Mouse (Mus musculus) midbrain, embryonic 11.5 days (tissue): ENCODE measurements around the gene Map3k14. TPM values are rescaled to one million over a fixed set of nuclear protein-coding genes. Genes with fewer than 3 reads are reported as not detected.
A peak's percentile ranks its signal among the peaks of the same experiment; 100 is the strongest.

Experiments used
- ATAC-seq: fragments of 200-750 bp; cut with Nextera tagmentation; 2 replicates; pipeline ENCODE4 v1.8.0; 2017; ENCODE audit warnings: moderate TSS enrichment, moderate library complexity; ENCODE audit not compliant: low FRiP score
- DNase-seq: peaks from one replicate; pipeline ENCODE4 v3.0.0; 2015; ENCODE audit warnings: low spot score; ENCODE audit errors: missing footprints
- H3K27ac ChIP-seq: fragments of 300-500 bp; sonication (generic); 2 replicates; pipeline ENCODE4 v1.5.1; 2014; ENCODE audit warnings: low read depth, low read length
- H3K27me3 ChIP-seq: fragments of 300-500 bp; sonication (generic); 2 replicates; pipeline ENCODE4 v1.6.1; 2014; ENCODE audit warnings: mild to moderate bottlenecking, low read length, moderate library complexity, mixed read lengths; ENCODE audit not compliant: control insufficient read depth, insufficient read depth
- H3K36me3 ChIP-seq: fragments of 300-500 bp; sonication (generic); 2 replicates; pipeline ENCODE4 v1.6.1; 2014; ENCODE audit warnings: mild to moderate bottlenecking, low read length, moderate library complexity, mixed read lengths; ENCODE audit not compliant: control insufficient read depth, insufficient read depth
- H3K4me1 ChIP-seq: fragments of 300-500 bp; sonication (generic); 2 replicates; pipeline ENCODE4 v1.6.1; 2014; ENCODE audit warnings: low read length; ENCODE audit not compliant: control insufficient read depth, insufficient read depth
- H3K4me2 ChIP-seq: fragments of 300-500 bp; sonication (generic); 2 replicates; pipeline ENCODE4 v1.6.1; 2014; ENCODE audit warnings: mild to moderate bottlenecking, moderate library complexity
- H3K4me3 ChIP-seq: fragments of 300-500 bp; sonication (generic); 2 replicates; pipeline ENCODE4 v1.5.1; 2014; ENCODE audit warnings: low read depth, low read length
- H3K9ac ChIP-seq: fragments of 300-500 bp; sonication (generic); 2 replicates; pipeline ENCODE4 v1.6.1; 2014; ENCODE audit warnings: low read length
- H3K9me3 ChIP-seq: fragments of 300-500 bp; sonication (generic); 2 replicates; pipeline ENCODE4 v1.6.1; 2016; ENCODE audit warnings: low read length; ENCODE audit not compliant: control insufficient read depth
- WGBS: fragments of 180-500 bp; shearing (Covaris S2); extraction: QIAGEN DNeasy Blood & Tissue Kit; methylation state at CpG from one replicate; pipeline ENCODE4 v1.1.7; 2014; 5-methylcytosine and 5-hydroxymethylcytosine counted together
- polyA plus RNA-seq: library from polyadenylated mRNA; unstranded; fragments of >200 nt; fragmentation: Nextera tagmentation; extraction: Ambion mirVana; gene quantifications from 2 replicates; pipeline ENCODE4 v1.2.1, GENCODE M21; 2014

The Map3k14 gene
- polyA plus RNA-seq, 1 experiment from 2014 or later = 3.3 TPM

GRCm38 (mm10) chr11:103285276-103285675 lies 18.0 kb upstream of the Map3k14 start:
- Histone ChIP-seq H3K4me1 (no peaks in the 10 kb centered on the region), H3K9me3 (no peaks in the 10 kb centered on the region), H3K36me3 (no peaks in the 10 kb centered on the region), H3K27me3 (no peaks in the 10 kb centered on the region), H3K4me3 (no peak overlapping the region), H3K9ac (no peak overlapping the region), H3K4me2 (no peak overlapping the region), H3K27ac (no peak overlapping the region)
- DNase-seq (peak; percentile 69), ATAC-seq (no peak)
- WGBS = 84% methylated on average over 10 of the region's 10 CpGs

DNA sequence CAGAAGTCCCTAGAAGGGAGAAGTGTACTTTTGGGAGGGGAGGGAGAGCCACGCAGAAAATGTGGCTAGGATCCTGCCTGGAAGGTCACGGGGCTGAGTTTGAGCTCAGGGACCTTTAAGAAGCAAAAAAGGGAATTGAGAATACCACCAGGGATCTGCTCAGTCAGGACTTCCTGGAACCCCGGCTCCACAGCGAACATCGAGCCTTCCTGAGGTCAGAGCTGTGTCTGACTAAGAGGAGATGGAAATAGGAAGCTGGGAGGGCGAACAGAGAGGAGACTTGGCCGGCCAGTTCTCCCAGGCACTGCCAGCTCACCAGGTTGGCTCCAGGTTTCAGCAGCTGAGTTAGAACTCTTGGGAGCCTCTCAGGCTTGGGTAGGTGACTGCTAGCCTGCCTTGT lies 14.5 kb upstream of the Map3k14 start:
- Histone ChIP-seq H3K9ac (no peak overlapping the region), H3K27me3 (no peaks in the 10 kb centered on the region), H3K9me3 (no peaks in the 10 kb centered on the region), H3K4me1 (no peaks in the 10 kb centered on the region), H3K27ac (no peak overlapping the region), H3K4me2 (no peak overlapping the region), H3K36me3 (no peaks in the 10 kb centered on the region), H3K4me3 (no peak overlapping the region)
- ATAC-seq (no peak), DNase-seq (no peak)
- 86% methylated on average over 7 of the region's 7 CpGs for whole genome bisulfite sequencing

DNA sequence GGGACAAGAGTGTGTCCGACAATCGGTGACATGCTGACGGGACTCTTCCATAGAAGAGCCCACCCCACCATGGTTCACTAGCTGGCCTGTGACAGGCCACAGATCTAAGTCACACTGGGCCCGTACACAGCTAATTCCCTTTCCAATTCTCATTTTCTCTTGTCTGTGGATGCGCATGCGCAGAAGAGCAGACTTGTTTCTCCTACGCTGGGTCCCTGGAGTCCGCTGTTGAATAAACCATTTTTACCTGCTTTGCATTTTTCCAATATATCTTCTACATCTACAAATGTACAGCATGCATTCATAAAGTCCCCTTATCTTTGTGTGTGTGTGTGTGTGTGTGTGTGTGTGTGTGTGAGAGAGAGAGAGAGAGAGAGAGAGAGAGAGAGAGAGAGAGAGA lies 9.2 kb upstream of the Map3k14 start:
- WGBS = 88% methylated on average over 8 of the region's 8 CpGs
- no peaks in the 10 kb centered on the region for H3K36me3 ChIP-seq

GRCm38 (mm10) chr11:103272888-103273287 lies 5.6 kb upstream of the Map3k14 start:
- no peak for DNase-seq
- H3K27me3 ChIP-seq = no peaks in the 10 kb centered on the region
- ATAC-seq = no peak

More for the DNA sequence above, 9.2 kb upstream of the Map3k14 start:
- Histone ChIP-seq H3K4me3 (no peak overlapping the region), H3K4me1 (no peaks in the 10 kb centered on the region), H3K9ac (no peak overlapping the region), H3K4me2 (no peak overlapping the region), H3K27me3 (no peaks in the 10 kb centered on the region), H3K9me3 (no peaks in the 10 kb centered on the region), H3K27ac (no peak overlapping the region)
- ATAC-seq = no peak
- peak; percentile 73 for DNase-seq

DNA sequence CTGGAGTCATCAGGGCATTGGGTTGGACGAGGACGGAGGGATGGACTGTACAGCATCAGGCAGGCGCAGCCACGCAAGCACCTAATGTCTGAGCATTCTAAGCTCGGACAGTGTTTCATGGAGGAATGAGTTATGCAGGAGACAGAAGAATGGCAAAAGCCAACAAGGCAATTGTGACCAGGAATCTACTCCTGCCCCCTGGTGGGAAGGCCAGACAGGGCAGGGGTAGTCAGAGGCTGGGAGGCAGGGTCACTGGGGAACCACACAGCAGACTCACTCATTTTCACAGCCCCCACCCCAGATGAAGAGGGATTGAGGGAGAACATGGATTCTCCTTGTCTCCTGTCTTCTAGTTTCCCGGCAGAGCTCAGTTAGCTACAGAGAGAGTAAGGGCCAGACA lies 4.7 kb upstream of the Map3k14 start:
- Histone ChIP-seq H3K27me3 (no peaks in the 10 kb centered on the region), H3K9ac (no peak overlapping the region), H3K4me2 (no peak overlapping the region), H3K9me3 (no peaks in the 10 kb centered on the region), H3K36me3 (no peaks in the 10 kb centered on the region), H3K4me1 (peaks cover 7% of the 10 kb centered on the region), H3K27ac (no peak overlapping the region), H3K4me3 (no peak overlapping the region)
- DNase-seq = no peak
- 81% methylated on average over 6 of the region's 6 CpGs for WGBS
- ATAC-seq = no peak

More at GRCm38 (mm10) chr11:103272888-103273287, 5.6 kb upstream of the Map3k14 start:
- H3K4me2 ChIP-seq = no peak overlapping the region
- no peaks in the 10 kb centered on the region for H3K9me3 ChIP-seq
- no peak overlapping the region for H3K4me3 ChIP-seq
- H3K27ac ChIP-seq = no peak overlapping the region
- WGBS = 90% methylated on average over 3 of the region's 3 CpGs
- H3K4me1 ChIP-seq = peaks cover 7% of the 10 kb centered on the region
- no peaks in the 10 kb centered on the region for H3K36me3 ChIP-seq
- H3K9ac ChIP-seq = no peak overlapping the region

- Histone ChIP-seq H3K9ac (no peak overlapping the region), H3K4me1 (peaks cover 30% of the 10 kb centered on the region), H3K4me2 (no peak overlapping the region), H3K4me3 (no peak overlapping the region), H3K36me3 (no peaks in the 10 kb centered on the region), H3K9me3 (no peaks in the 10 kb centered on the region), H3K27me3 (no peaks in the 10 kb centered on the region), H3K27ac (no peak overlapping the region)
- 75% methylated on average over 5 of the region's 5 CpGs for WGBS
- ATAC-seq (no peak), DNase-seq (no peak)
Measured at GRCm38 (mm10) chr11:103269426-103269825, 2.2 kb upstream of the Map3k14 start.

DNA sequence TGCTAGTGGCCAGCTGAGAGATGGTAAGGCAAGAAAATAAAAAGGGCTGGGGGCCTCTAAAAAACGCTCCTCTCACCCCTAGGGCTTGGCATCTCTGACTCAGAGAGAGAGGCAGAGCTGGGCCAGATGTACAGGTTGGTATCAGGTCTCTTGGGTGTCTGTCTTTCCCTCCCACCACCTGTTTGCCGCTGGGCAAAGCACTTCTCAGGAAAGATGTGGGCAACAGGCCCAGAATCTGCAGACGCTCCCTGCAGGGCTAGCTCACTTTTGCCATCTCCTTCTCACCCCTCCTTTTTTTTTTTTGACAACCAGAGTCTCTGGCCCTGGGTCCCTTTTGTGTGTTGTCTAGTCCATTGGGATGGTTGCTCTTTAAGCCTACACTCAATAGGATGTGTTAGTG lies 1.6 kb upstream of the Map3k14 start:
- Histone ChIP-seq H3K4me1 (peaks cover 33% of the 10 kb centered on the region), H3K27ac (no peak overlapping the region), H3K4me2 (no peak overlapping the region), H3K9me3 (no peaks in the 10 kb centered on the region), H3K36me3 (no peaks in the 10 kb centered on the region), H3K9ac (no peak overlapping the region), H3K4me3 (no peak overlapping the region), H3K27me3 (no peaks in the 10 kb centered on the region)
- DNase-seq (no peak), ATAC-seq (no peak)
- WGBS = 94% methylated on average over 3 of the region's 3 CpGs

DNA sequence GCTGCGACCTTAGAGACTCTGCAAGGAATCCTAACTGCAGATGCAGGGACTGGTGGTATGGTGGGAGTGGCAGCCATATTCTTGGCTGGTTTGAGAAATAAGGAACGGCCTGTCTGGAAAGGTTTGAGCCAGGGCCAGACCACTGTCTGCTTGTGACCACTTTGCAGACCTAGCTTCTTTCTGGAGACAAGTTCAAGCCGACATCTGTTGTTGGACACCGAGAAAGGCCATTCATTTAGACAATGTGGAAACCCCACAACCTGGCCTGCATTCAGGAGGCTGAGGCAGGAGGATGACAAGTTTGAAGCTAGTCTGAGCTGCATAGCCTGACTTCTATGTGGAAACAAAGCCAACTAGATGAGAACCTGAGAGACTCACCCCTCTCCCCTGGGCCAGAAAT lies 1.1 kb upstream of the Map3k14 start:
- Histone ChIP-seq H3K9me3 (no peaks in the 10 kb centered on the region), H3K27ac (peak overlapping the region; percentile 87), H3K4me1 (peaks cover 39% of the 10 kb centered on the region), H3K36me3 (no peaks in the 10 kb centered on the region), H3K4me2 (peak overlapping the region; percentile 54), H3K27me3 (no peaks in the 10 kb centered on the region), H3K4me3 (no peak overlapping the region), H3K9ac (peak overlapping the region; percentile 63)
- 80% methylated on average over 4 of the region's 4 CpGs for WGBS
- ATAC-seq (no peak), DNase-seq (no peak)

GRCm38 (mm10) chr11:103266729-103267345 lies 435 bp downstream of the Map3k14 start:
- peak overlapping the region; percentile 76 for H3K27ac ChIP-seq
- peaks cover 45% of the 10 kb centered on the region for H3K4me1 ChIP-seq
- WGBS = 2% methylated on average over 42 of the region's 42 CpGs
- H3K9me3 ChIP-seq = no peaks in the 10 kb centered on the region
- peak overlapping the region; percentile 70 for H3K4me2 ChIP-seq
- peak overlapping the region; percentile 84 for H3K9ac ChIP-seq
- no peaks in the 10 kb centered on the region for H3K27me3 ChIP-seq
- ATAC-seq (no peak; the same call in 1 of the 2 replicates), DNase-seq (no peak)
- H3K4me3 ChIP-seq = peak overlapping the region; percentile 68
- H3K36me3 ChIP-seq = no peaks in the 10 kb centered on the region
